Mouse (Mus musculus) CH12.LX (cell line): Measurements from ENCODE around the gene Edaradd. TPM values are rescaled to one million over a fixed set of nuclear protein-coding genes. Genes with fewer than 3 reads are reported as not detected.

ENCODE experiments used
- DNase-seq: peaks from one replicate; pipeline ENCODE4 v3.0.0-alpha.2; 2013; ENCODE audit errors: extremely low read depth
- H3K27ac ChIP-seq: 2 replicates; pipeline ENCODE4 v1.5.1; 2012; ENCODE audit warnings: low read depth, mild to moderate bottlenecking, control low read depth, moderate library complexity; ENCODE audit not compliant: insufficient read depth
- H3K27me3 ChIP-seq: replicated peaks from 2 replicates; pipeline ENCODE3; 2012; ENCODE audit warnings: inconsistent platforms
- H3K36me3 ChIP-seq, 2 experiments: replicated peaks in 1 of 2; 2 replicates each; pipeline versions ENCODE3 to v1.6.1; 2012; ENCODE audit warnings: inconsistent platforms in 1 of 2, low read length in 1 of 2, mild to moderate bottlenecking in 1 of 2, mixed read lengths in 1 of 2, moderate library complexity in 1 of 2; ENCODE audit not compliant: control insufficient read depth in 1 of 2, insufficient read depth in 1 of 2
- H3K4me1 ChIP-seq, 2 experiments: 2 replicates each; pipeline ENCODE4 v1.6.1; 2012; ENCODE audit warnings: inconsistent platforms in 1 of 2, moderate library complexity in 1 of 2; ENCODE audit not compliant: insufficient read depth in 2 of 2, control insufficient read depth in 1 of 2
- H3K4me2 ChIP-seq: 2 replicates; pipeline ENCODE4 v1.6.1; 2012; ENCODE audit warnings: low read depth, mild to moderate bottlenecking, control low read depth; ENCODE audit not compliant: poor library complexity, insufficient read depth, severe bottlenecking
- H3K4me3 ChIP-seq, 3 experiments: fragments of 150-350 bp in 1 of 3; sonication (generic) in 1 of 3; replicated peaks in 1 of 3; 2 replicates each; pipeline versions ENCODE3 to v1.5.1; 2011 to 2012; ENCODE audit warnings: low read depth in 2 of 3, low read length in 2 of 3, mild to moderate bottlenecking in 2 of 3, moderate library complexity in 2 of 3, control low read depth in 1 of 3, improper control_type of control experiment in 1 of 3, inconsistent platforms in 1 of 3, mixed read lengths in 1 of 3; ENCODE audit not compliant: poor library complexity in 1 of 3
- H3K79me2 ChIP-seq: replicated peaks from 2 replicates; pipeline ENCODE4 v1.6.1; 2012; ENCODE audit warnings: mild to moderate bottlenecking, moderate library complexity; ENCODE audit not compliant: control insufficient read depth, poor library complexity, insufficient read depth, severe bottlenecking; ENCODE audit errors: extremely low read depth
- H3K9ac ChIP-seq: 2 replicates; pipeline ENCODE4 v1.6.1; 2012; ENCODE audit warnings: low read depth, mild to moderate bottlenecking, control low read depth, moderate library complexity; ENCODE audit not compliant: insufficient read depth
- H3K9me3 ChIP-seq: replicated peaks from 2 replicates; pipeline ENCODE3; 2012; ENCODE audit warnings: low read length, inconsistent platforms, mixed read lengths
- BHLHE40 ChIP-seq: IDR thresholded peaks from 2 replicates; pipeline ENCODE4 v1.6.1; 2011; ENCODE audit warnings: mild to moderate bottlenecking, low read depth, low read length, improper control_type of control experiment
- CHD1 ChIP-seq: IDR thresholded peaks from 2 replicates; pipeline ENCODE4 v1.6.1; 2012; ENCODE audit warnings: low read depth, low read length, improper control_type of control experiment, inconsistent platforms
- CTCF ChIP-seq, 2 experiments: IDR thresholded peaks in 1 of 2; conservative IDR thresholded peaks in 1 of 2; 2 replicates each; pipeline ENCODE4 v1.5.1; 2011 to 2012; ENCODE audit warnings: low read depth in 2 of 2, low read length in 2 of 2, improper control_type of control experiment in 1 of 2, inconsistent platforms in 1 of 2, mild to moderate bottlenecking in 1 of 2, moderate library complexity in 1 of 2
- ELF1 ChIP-seq: IDR thresholded peaks from 2 replicates; pipeline ENCODE4 v1.6.1; 2014; ENCODE audit warnings: low read depth, mild to moderate bottlenecking, inconsistent platforms, low read length, improper control_type of control experiment
- EP300 ChIP-seq: IDR thresholded peaks from 2 replicates; pipeline ENCODE4 v1.6.1; 2011; ENCODE audit warnings: low read length, improper control_type of control experiment
- ETS1 ChIP-seq: conservative IDR thresholded peaks from 2 replicates; pipeline ENCODE4 v1.6.1; 2012; ENCODE audit warnings: low read depth, mild to moderate bottlenecking, inconsistent platforms, low read length, improper control_type of control experiment, moderate library complexity
- GABPA ChIP-seq: IDR thresholded peaks from 2 replicates; pipeline ENCODE4 v1.6.1; 2012; ENCODE audit warnings: low read depth, low read length, improper control_type of control experiment, inconsistent platforms; ENCODE audit not compliant: insufficient replicate concordance
- HCFC1 ChIP-seq: IDR thresholded peaks from 2 replicates; pipeline ENCODE4 v1.6.1; 2012; ENCODE audit warnings: low read depth, mild to moderate bottlenecking, inconsistent platforms, low read length, improper control_type of control experiment
- IRF4 ChIP-seq: IDR thresholded peaks from 2 replicates; pipeline ENCODE4 v1.6.1; 2014; ENCODE audit warnings: low read depth, mild to moderate bottlenecking, inconsistent platforms, low read length, improper control_type of control experiment
- JUN ChIP-seq: IDR thresholded peaks from 2 replicates; pipeline ENCODE4 v1.6.1; 2011; ENCODE audit warnings: low read depth, mild to moderate bottlenecking, low read length, improper control_type of control experiment, moderate library complexity; ENCODE audit not compliant: insufficient read depth
- JUND ChIP-seq: conservative IDR thresholded peaks from 2 replicates; pipeline ENCODE4 v1.6.1; 2011; ENCODE audit warnings: low read depth, low read length, improper control_type of control experiment
- KAT2A ChIP-seq: IDR thresholded peaks from 2 replicates; pipeline ENCODE4 v1.6.1; 2012; ENCODE audit warnings: low read length, improper control_type of control experiment, inconsistent platforms; ENCODE audit not compliant: insufficient replicate concordance
- MAFK ChIP-seq: IDR thresholded peaks from 2 replicates; pipeline ENCODE4 v1.6.1; 2011; ENCODE audit warnings: low read length, improper control_type of control experiment; ENCODE audit not compliant: insufficient replicate concordance
- MAZ ChIP-seq: IDR thresholded peaks from 2 replicates; pipeline ENCODE4 v1.6.1; 2012; ENCODE audit warnings: low read depth, mild to moderate bottlenecking, inconsistent platforms, low read length, improper control_type of control experiment, moderate library complexity
- MEF2A ChIP-seq: IDR thresholded peaks from 2 replicates; pipeline ENCODE4 v1.6.1; 2014; ENCODE audit warnings: low read depth, mild to moderate bottlenecking, inconsistent platforms, low read length, improper control_type of control experiment, borderline replicate concordance
- MXI1 ChIP-seq: IDR thresholded peaks from 2 replicates; pipeline ENCODE4 v1.6.1; 2011; ENCODE audit warnings: mild to moderate bottlenecking, low read depth, low read length, improper control_type of control experiment
- MYC ChIP-seq: IDR thresholded peaks from 2 replicates; pipeline ENCODE4 v1.6.1; 2011; ENCODE audit warnings: low read depth, mild to moderate bottlenecking, improper control_type of control experiment, low read length
- NELFE ChIP-seq: IDR thresholded peaks from 2 replicates; pipeline ENCODE4 v1.6.1; 2011; ENCODE audit warnings: low read depth, low read length, improper control_type of control experiment
- NRF1 ChIP-seq: IDR thresholded peaks from 2 replicates; pipeline ENCODE4 v1.6.1; 2014; ENCODE audit warnings: low read depth, mild to moderate bottlenecking, inconsistent platforms, low read length, improper control_type of control experiment, moderate library complexity
- PAX5 ChIP-seq: IDR thresholded peaks from 2 replicates; pipeline ENCODE4 v1.6.1; 2012; ENCODE audit warnings: low read length, inconsistent platforms, mixed read lengths
- RAD21 ChIP-seq: IDR thresholded peaks from 2 replicates; pipeline ENCODE4 v1.6.1; 2011; ENCODE audit warnings: low read depth, mild to moderate bottlenecking, low read length, improper control_type of control experiment, moderate library complexity
- RCOR1 ChIP-seq: conservative IDR thresholded peaks from 2 replicates; pipeline ENCODE4 v1.6.1; 2012; ENCODE audit warnings: low read depth, mild to moderate bottlenecking, inconsistent platforms, low read length, improper control_type of control experiment
- SIN3A ChIP-seq: IDR thresholded peaks from 2 replicates; pipeline ENCODE4 v1.6.1; 2012; ENCODE audit warnings: low read length, improper control_type of control experiment, inconsistent platforms
- SMC3 ChIP-seq: IDR thresholded peaks from 2 replicates; pipeline ENCODE4 v1.6.1; 2011; ENCODE audit warnings: low read depth, low read length, improper control_type of control experiment
- TBP ChIP-seq: conservative IDR thresholded peaks from 2 replicates; pipeline ENCODE4 v1.6.1; 2011; ENCODE audit warnings: low read depth, low read length, improper control_type of control experiment
- UBTF ChIP-seq: IDR thresholded peaks from 2 replicates; pipeline ENCODE4 v1.6.1; 2012; ENCODE audit warnings: low read depth, mild to moderate bottlenecking, inconsistent platforms, low read length, improper control_type of control experiment, moderate library complexity
- USF1 ChIP-seq: IDR thresholded peaks from 2 replicates; pipeline ENCODE4 v1.6.1; 2014; ENCODE audit warnings: low read depth, mild to moderate bottlenecking, inconsistent platforms, low read length, improper control_type of control experiment
- USF2 ChIP-seq: conservative IDR thresholded peaks from 2 replicates; pipeline ENCODE4 v1.6.1; 2011; ENCODE audit warnings: low read depth, low read length, improper control_type of control experiment
- ZC3H11A ChIP-seq: IDR thresholded peaks from 2 replicates; pipeline ENCODE4 v1.6.1; 2012; ENCODE audit warnings: low read depth, mild to moderate bottlenecking, inconsistent platforms, low read length, improper control_type of control experiment
- ZMIZ1 ChIP-seq: IDR thresholded peaks from 2 replicates; pipeline ENCODE4 v1.6.1; 2012; ENCODE audit warnings: low read depth, mild to moderate bottlenecking, inconsistent platforms, low read length, improper control_type of control experiment
- ZNF384 ChIP-seq: IDR thresholded peaks from 2 replicates; pipeline ENCODE4 v1.6.1; 2012; ENCODE audit warnings: low read depth, low read length, improper control_type of control experiment, inconsistent platforms
- dilution Hi-C: fragments of 300-500 bp; cut with MboI; formaldehyde crosslinking; loops from 2 replicates; pipeline ENCODE4 v1.14.3; 2020; ENCODE audit warnings: low sequenced_read_pairs; ENCODE audit not compliant: extremely low pct_unique_long_range_greater_than_20kb, extremely low pct_ligation_motif_present
- in situ Hi-C: fragments of 300-500 bp; cut with MboI; formaldehyde crosslinking; loops from 3 replicates; pipeline ENCODE4 v1.14.3; 2019; ENCODE audit warnings: low sequenced_read_pairs, low pct_ligation_motif_present, low pct_unique_long_range_greater_than_20kb, mixed read lengths
- polyA plus RNA-seq: library from polyadenylated mRNA; unstranded; fragments of >175 nt; gene quantifications from 2 replicates; pipeline ENCODE4 v1.2.1, GENCODE M21; 2012; ENCODE audit warnings: low read depth; ENCODE audit not compliant: insufficient read length
- total RNA-seq, 2 experiments: library from RNA; depleted of rRNA; stranded (reverse); fragments of 300-350 nt in 1 of 2; fragments of >200 nt in 1 of 2; gene quantifications; 2 replicates each; pipeline ENCODE4 v1.2.3; 2012 to 2014

The Edaradd gene
- total and polyA plus RNA-seq, 3 experiments = 0.16 to 0.68 (median 0.24) TPM

GRCm38 (mm10) chr13:12562256-12562655 is 42.0 kb upstream of the Edaradd start:
- TF ChIP-seq NRF1 = no peak
- TF ChIP-seq UBTF = no peak
- no peak for TF ChIP-seq NELFE
- no peak for TF ChIP-seq RAD21
- no peak for TF ChIP-seq JUND
- no peak for TF ChIP-seq JUN
- TF ChIP-seq CTCF (conservative IDR thresholded peaks at IDR 0.05 in 1 of 2, IDR thresholded peaks at IDR 0.05 in 1 of 2; ENCODE audit: low read depth in 2 of 2, low read length in 2 of 2) = no peak
- TF ChIP-seq GABPA = no peak
- TF ChIP-seq MAZ = no peak
- TF ChIP-seq CHD1 = no peak
- TF ChIP-seq ZMIZ1 = no peak
- no peak for TF ChIP-seq MAFK
- no peak for TF ChIP-seq ELF1
- no peak for TF ChIP-seq PAX5
- no peak for TF ChIP-seq RCOR1
- dilution Hi-C loops = no loop called here

GRCm38 (mm10) chr13:12561729-12562128 is 41.5 kb upstream of the Edaradd start:
- dilution Hi-C loops (no loop called here), in situ Hi-C loops (no loop called here)
- H3K36me3 ChIP-seq = no peaks in the 10 kb centered on the region
- peaks cover 7% of the 10 kb centered on the region for H3K79me2 ChIP-seq
- H3K27me3 ChIP-seq = no peaks in the 10 kb centered on the region
- peaks cover 20 to 73% of the 10 kb centered on the region in 2 experiments for H3K4me1 ChIP-seq
- H3K4me2 ChIP-seq = peak overlapping the region; percentile 23
- no peak overlapping the region for H3K9ac ChIP-seq
- H3K9me3 ChIP-seq = no peaks in the 10 kb centered on the region
- DNase-seq = peak; percentile 87
- H3K4me3 ChIP-seq = no peak overlapping the region
- peak overlapping the region; percentile 74 for H3K27ac ChIP-seq
- no peak for TF ChIP-seq CTCF (conservative IDR thresholded peaks at IDR 0.05 in 1 of 2, IDR thresholded peaks at IDR 0.05 in 1 of 2; ENCODE audit: low read depth in 2 of 2, low read length in 2 of 2)
- TF ChIP-seq JUND = peak; percentile 88
- no peak for TF ChIP-seq GABPA
- no peak for TF ChIP-seq UBTF
- TF ChIP-seq SMC3 = no peak
- TF ChIP-seq PAX5 = no peak
- peak; percentile 89 for TF ChIP-seq EP300
- TF ChIP-seq USF2 = no peak
- TF ChIP-seq SIN3A = peak; percentile 76
- peak; percentile 84 for TF ChIP-seq MEF2A
- TF ChIP-seq ELF1 = 0 out of 2 replicates have a peak, but pooled peaks have one; percentile 32
- TF ChIP-seq NRF1 = no peak
- peak; percentile 38 for TF ChIP-seq IRF4
- peak; percentile 60 for TF ChIP-seq BHLHE40
- TF ChIP-seq JUN = peak; percentile 92
- TF ChIP-seq CHD1 = no peak
- no peak for TF ChIP-seq NELFE
- peak; percentile 98 for TF ChIP-seq ETS1
- TF ChIP-seq RCOR1 = no peak
- 0 out of 2 replicates have a peak, but pooled peaks have one; percentile 48 for TF ChIP-seq MYC
- no peak for TF ChIP-seq MAFK
- TF ChIP-seq HCFC1 = peak; percentile 32
- no peak for TF ChIP-seq ZC3H11A
- no peak for TF ChIP-seq TBP
- TF ChIP-seq MXI1 = no peak
- 0 out of 2 replicates have a peak, but pooled peaks have one; percentile 55 for TF ChIP-seq KAT2A
- TF ChIP-seq USF1 = no peak
- TF ChIP-seq ZNF384 = 0 out of 2 replicates have a peak, but pooled peaks have one; percentile 36

More at GRCm38 (mm10) chr13:12562256-12562655, 42.0 kb upstream of the Edaradd start:
- no peaks in the 10 kb centered on the region for H3K27me3 ChIP-seq
- H3K4me2 ChIP-seq = no peak overlapping the region
- DNase-seq = no peak
- H3K4me3 ChIP-seq = no peak overlapping the region
- H3K9me3 ChIP-seq = no peaks in the 10 kb centered on the region
- in situ Hi-C loops = no loop called here
- no peaks in the 10 kb centered on the region for H3K36me3 ChIP-seq
- peaks cover 20 to 73% of the 10 kb centered on the region in 2 experiments for H3K4me1 ChIP-seq
- H3K79me2 ChIP-seq = peaks cover 12% of the 10 kb centered on the region
- no peak overlapping the region for H3K9ac ChIP-seq
- H3K27ac ChIP-seq = peak overlapping the region; percentile 68
